Mouse (Mus musculus) CH12F3 (cell line): ENCODE results near the gene Prrx2.
"Not testable (repeated sequence)": the region's sequence is repeated elsewhere in the genome, so short reads cannot be mapped to it uniquely, and the experiment has no call there.

Source experiments
- in situ Hi-C: fragments of 300-500 bp; cut with MboI; formaldehyde crosslinking; loops from 2 replicates; pipeline ENCODE4 v1.14.3; 2020; ENCODE audit warnings: low sequenced_read_pairs

The Prrx2 gene

GRCm38 (mm10) chr2:30904991-30905390 lies 70.2 kb downstream of the Prrx2 start:
- in situ Hi-C loops = no loop called here

- in situ Hi-C loops = no loop called here
Observed at GRCm38 (mm10) chr2:30905906-30906305, 71.1 kb downstream of the Prrx2 start.

- in situ Hi-C loops = no loop called here
Observed at GRCm38 (mm10) chr2:30906641-30907040, 71.9 kb downstream of the Prrx2 start.

GRCm38 (mm10) chr2:30912291-30912773 lies 77.6 kb downstream of the Prrx2 start:
- in situ Hi-C loops = no loop called here

GRCm38 (mm10) chr2:30913022-30913421 lies 78.2 kb downstream of the Prrx2 start:
- in situ Hi-C loops = no loop called here

- in situ Hi-C loops = no loop called here
Observed at GRCm38 (mm10) chr2:30914836-30915235, 80.1 kb downstream of the Prrx2 start.

- in situ Hi-C loops = no loop called here
Observed at GRCm38 (mm10) chr2:30915376-30915775, 80.6 kb downstream of the Prrx2 start.

GRCm38 (mm10) chr2:30915933-30916332 lies 81.2 kb downstream of the Prrx2 start:
- in situ Hi-C loops = not testable (repeated sequence)

- in situ Hi-C loops = no loop called here
Observed at GRCm38 (mm10) chr2:30917649-30918048, 82.9 kb downstream of the Prrx2 start.

GRCm38 (mm10) chr2:30918126-30918525 lies 83.4 kb downstream of the Prrx2 start:
- in situ Hi-C loops = no loop called here

GRCm38 (mm10) chr2:30918780-30919329 lies 84.1 kb downstream of the Prrx2 start:
- in situ Hi-C loops = no loop called here

- in situ Hi-C loops = no loop called here
Observed at GRCm38 (mm10) chr2:30920216-30920615, 85.4 kb downstream of the Prrx2 start.

GRCm38 (mm10) chr2:30923099-30923498 lies 88.3 kb downstream of the Prrx2 start:
- in situ Hi-C loops = no loop called here

- in situ Hi-C loops = no loop called here
Observed at GRCm38 (mm10) chr2:30925181-30925580, 90.4 kb downstream of the Prrx2 start.

GRCm38 (mm10) chr2:30926381-30926780 lies 91.6 kb downstream of the Prrx2 start:
- in situ Hi-C loops = no loop called here

GRCm38 (mm10) chr2:30927151-30927781 lies 92.5 kb downstream of the Prrx2 start:
- in situ Hi-C loops = no loop called here

GRCm38 (mm10) chr2:30927844-30928628 lies 93.3 kb downstream of the Prrx2 start:
- in situ Hi-C loops = no loop called here

- in situ Hi-C loops = no loop called here
Observed at GRCm38 (mm10) chr2:30928893-30929482, 94.2 kb downstream of the Prrx2 start.

GRCm38 (mm10) chr2:30929483-30930045 lies 94.8 kb downstream of the Prrx2 start, which contains the start of gene Ptges:
Gene Ptges (minus strand): TSS chr2:30929863.
- in situ Hi-C loops = loop anchor here (5.0 kb wide), 1 partner anchor 37 kb away; no protein-coding TSS in a partner anchor

GRCm38 (mm10) chr2:30930846-30931245 lies 96.1 kb downstream of the Prrx2 start:
- in situ Hi-C loops = loop anchor here (5.0 kb wide), 1 partner anchor 39 kb away; no protein-coding TSS in a partner anchor
